Mouse (Mus musculus): ENCODE measurements at regions not wholly inside any gene's neighbourhood (a gene's known extent, or its start where the extent isn't known, plus 50 kb on each side); places are given as distances from the start of the nearest gene placed in this dataset.

DNA sequence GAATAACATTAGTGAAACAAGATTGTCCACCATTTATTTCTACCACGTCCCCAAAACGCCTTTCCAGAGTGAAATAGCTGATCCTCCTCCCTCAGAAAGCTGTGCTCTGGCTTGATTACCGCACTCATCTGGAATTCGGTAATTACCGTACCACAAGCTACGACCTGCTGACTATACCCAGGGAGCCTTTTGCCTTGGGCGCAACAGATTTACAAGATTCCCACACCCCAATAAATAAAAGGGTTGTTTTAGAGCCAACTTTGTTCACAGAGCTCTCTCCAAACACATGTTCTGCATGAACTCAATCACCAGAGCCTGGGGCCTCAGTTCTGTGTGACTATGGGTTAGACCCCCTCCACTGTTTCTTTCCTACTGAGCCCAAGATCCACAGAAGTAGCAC, 171.1 kb upstream of the Nckap5 start:
- no peak for DNase-seq

DNA sequence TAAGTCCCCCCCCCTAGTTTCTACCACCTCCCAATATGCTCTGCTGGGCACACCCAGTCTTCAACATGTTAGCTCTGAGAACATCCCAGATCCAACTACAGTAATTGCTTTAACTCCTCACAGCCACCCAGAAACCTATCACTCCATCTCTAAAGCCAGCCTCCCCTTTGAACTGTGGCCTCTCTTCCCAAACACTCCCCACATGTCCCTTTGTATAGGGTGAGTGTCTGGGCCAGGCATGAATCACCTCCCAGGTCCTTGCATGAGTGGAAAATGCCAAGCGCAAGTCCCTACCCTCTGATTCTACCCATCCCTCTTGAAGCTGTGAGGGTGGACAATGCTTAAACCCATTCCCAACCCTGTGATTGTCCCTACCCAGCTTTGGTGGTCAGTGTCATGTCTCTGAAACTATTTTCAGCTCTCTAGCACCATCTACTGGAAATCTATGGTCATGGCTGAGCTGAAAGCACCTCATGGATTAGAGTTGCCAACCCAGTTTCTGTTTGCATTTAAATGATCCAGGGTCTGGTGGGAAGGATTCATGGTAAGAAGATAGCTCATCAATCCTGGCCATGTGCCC, 162.6 kb upstream of the Nckap5 start:
- peak; percentile 13 for DNase-seq

DNA sequence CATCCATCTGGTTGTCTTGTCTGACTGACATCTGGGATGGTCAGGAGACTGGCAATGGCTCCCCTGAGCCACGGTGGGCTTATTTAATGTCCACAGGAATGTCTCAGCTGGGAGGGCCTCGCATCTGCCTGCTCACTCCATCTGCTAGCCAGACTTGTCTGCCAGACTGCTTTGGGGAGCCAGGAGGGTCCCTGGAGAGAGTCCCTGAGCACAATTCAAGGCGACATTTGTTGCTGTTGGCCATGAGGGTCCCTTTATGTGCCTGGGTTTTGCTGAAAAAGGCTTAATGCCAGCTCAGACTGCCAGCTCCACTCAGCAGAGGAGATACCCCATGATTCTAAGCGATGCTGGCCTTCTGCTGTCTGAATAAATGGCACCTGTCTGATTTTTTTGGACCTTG, 161.8 kb upstream of the Nckap5 start:
- DNase-seq: no peak

DNA sequence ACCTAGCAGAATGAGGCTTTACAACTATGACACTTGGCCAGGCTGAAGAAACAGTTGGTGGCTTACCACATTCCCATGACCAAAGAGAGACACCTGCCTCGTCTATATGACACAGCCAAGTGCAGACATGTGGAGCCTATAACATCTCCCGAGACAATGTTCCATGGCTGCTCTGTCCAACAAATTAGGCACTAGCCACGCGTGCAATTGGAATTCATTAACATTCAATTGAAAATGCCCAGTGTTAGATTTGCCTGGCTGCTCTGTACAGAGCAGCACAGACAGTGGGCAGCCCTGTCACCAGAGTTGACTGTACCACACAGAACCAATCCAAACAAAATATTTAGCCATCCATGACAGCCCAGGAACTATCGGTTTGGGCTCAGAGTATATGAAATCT, 152.2 kb upstream of the Nckap5 start:
- DNase-seq: no peak

DNA sequence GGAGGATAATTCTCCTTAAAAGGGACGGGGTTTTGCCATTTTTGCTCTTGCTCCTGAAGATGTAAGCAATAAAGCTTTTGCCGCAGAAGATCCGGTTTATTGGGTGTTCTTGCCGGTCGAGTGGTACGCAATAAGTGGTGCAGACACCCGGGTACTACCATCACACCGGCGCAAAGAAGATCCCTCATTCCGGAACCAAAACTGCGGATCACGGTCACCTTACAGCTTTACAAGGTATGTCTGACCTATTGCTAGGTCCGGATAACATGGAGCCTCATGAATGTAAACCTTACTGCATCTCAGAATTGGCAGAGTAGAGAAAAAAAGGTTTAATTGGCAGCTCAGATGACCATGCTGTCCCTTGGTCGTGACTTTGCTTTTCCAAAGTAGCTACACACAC, 149.7 kb upstream of the Nckap5 start:
- DNase-seq: no peak

DNA sequence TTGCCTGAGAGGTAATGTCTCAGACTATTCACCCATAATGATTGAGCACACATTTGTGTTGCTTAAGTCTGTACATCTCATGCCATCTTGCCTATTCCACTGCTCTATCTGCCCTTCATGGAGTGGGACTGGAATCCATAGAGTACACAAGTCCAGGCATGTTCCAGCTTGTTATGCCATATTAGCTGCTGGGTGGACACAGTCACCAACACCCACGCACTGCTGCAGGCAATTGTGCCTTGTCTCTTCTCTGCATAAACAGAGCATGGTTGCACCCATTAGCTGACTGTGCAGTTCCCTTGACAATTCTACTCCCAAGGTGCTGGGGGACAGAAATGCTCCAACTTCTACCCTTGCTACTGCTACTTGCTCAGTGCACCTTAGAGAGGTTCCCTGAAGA, 143.3 kb upstream of the Nckap5 start:
- DNase-seq: no peak

DNA sequence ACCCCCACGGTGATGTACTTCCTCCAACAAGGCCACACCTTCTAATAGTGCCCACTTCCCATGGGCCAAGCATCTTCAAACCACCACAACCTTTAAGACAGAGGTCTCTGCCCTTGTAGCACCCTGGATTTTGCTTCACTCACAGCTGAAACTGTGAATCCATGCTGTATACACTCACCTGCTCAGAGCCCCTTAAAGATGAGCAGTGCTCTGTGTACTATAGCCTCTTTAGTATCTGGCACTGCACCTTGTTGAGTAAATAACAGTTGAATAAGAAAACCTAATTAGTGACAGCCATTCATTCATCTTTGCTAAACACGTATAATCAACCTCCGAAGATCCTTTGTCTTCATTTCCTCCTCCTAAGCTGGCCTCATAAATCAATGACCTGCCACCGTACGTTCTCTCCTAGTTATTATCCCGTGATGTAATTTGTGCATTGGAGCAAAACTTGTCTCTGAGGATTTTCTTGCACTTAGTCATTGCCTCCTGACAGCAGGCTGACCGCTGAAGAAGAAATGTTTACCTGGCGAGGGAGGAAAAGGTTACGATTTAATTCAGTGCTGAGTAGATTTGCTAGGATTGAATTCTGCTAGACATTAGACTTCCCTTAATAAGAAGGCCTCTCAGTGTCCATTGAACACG, 141.3 kb upstream of the Nckap5 start:
- no peak for DNase-seq

DNA sequence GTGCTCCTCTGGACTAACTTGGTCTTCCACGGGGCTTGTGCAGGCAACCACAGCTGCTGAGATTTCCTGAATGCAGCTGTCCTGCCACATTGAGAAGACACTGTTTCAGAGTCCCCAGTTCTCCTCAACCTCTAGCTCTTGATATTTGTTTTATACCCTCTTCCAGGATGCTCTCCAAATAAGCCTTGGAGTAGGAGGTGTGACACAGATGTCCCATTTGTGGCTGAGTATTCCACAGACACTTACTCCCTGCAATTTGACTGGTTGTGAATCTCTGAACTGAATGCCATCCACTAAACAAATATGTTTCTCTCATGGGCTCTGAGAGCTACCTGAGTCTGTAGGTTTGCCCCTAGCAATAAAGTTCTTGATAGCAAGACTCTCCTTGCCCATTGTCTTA, 140.5 kb upstream of the Nckap5 start:
- no peak for DNase-seq

DNA sequence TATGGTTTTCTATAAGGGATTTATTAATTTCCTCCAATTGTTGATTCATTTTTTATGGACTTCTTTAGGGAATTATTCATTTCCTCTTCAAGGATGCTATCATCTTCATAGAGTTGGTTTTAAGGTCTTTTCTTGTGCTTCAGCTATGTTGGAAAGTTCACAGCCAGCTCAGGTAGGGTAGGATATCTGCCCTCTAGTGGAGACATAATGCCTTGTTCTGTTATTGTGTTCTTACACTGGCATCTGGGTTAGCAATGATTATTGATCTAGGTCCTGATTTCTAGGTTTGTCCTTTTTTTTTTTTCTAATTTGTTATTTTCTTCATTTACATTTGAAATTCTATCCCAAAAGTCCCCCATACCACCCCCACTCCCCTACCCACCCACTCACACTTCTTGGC, 135.8 kb upstream of the Nckap5 start:
- DNase-seq: no peak

DNA sequence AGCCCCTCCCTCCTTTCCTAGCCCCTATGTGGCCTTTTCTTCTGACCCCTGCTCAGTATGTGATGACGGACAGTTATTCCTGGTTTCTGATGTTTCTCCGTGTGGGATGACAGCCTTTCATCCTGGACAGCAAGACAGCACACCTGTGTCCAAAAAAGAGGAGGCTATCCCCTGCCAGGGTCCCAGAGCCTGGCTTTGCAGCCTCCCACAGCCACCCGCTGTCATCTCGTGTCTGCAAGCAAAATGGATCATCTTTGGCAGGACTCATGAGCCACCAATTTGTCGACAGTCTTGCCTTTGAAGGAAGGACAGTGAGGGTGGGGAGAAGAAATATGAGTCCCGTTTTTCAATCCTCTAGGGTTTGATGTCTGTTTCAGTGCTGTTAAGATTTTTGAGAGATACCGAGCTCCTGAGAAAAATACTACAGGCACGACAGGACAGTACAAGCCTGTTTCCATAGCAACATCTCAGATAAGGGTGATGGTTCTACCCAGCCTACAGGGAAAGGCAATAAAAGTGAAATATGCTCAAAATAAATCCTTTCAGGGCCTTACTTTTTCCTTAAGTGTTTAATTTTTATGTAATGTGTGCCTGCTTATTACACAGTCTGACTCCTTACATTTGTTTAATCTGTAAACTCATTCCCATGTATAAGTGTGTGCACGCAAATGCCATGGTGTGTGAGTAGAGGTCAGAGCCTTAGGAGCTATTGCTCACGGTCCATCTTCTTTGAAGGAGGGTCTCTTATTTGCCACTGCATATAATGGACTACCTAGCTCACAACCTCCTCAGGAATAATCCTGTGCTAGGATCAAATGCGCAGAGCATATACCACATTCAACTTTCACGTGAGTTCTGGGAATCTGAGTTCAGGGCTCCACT, 125.5 kb upstream of the Nckap5 start:
- DNase-seq: no peak

DNA sequence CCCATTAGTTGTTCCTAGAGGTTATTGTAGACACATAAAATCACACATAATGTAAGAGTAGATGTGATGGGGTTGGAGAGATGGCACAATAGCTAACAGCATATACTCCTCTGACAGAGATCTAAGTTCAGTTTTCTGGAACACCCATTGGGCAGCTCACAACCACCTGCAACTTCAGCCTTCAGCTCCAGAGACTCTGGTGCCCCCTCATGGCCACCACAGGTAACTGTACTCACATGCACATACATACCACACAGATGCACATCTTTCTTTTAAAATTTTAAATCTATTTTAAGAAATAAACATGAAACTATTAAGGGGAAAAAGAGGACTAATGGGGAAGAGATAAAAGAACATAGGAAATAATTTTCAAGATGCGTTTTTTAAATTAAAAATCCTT, 117.3 kb upstream of the Nckap5 start:
- DNase-seq: no peak

DNA sequence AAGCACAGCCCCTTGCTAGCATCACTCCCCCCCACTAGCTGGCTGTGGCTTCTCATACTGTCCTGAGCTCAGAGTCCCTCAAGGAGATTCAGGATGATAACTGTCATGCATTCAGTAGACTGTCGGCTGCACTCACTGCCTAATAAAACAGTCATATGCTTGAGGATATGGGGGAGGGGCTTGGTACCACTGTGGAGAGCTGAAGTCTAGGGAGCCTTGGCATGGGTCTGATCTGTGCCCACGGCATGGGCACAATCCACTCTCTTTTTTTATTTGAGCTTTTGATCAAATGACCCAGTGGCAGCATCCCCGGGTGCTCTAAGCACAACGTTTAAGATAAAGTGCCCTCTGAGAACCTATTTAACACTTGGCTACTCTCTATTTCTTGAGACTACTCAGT, 102.1 kb upstream of the Nckap5 start:
- no peak for DNase-seq

DNA sequence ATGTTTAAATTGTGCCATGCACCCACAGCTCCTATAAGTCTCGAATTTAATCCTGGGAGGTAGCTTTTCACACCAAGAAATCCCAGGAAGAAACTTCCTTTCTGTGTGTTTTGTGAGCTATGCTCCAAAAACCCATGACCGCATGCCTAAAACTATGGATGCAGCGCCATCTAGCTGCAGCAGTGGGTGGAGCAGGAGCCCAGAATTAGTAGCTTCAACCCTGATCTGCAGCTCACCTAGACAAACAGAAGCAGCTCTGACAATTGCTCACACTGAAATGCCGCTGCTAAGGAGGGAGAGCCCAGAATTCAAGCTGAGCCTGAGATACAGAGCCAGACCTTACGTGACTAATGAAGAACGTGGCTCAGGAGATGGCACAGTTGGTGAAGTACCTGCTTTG, 101.2 kb upstream of the Nckap5 start:
- peak; percentile 80 for DNase-seq

DNA sequence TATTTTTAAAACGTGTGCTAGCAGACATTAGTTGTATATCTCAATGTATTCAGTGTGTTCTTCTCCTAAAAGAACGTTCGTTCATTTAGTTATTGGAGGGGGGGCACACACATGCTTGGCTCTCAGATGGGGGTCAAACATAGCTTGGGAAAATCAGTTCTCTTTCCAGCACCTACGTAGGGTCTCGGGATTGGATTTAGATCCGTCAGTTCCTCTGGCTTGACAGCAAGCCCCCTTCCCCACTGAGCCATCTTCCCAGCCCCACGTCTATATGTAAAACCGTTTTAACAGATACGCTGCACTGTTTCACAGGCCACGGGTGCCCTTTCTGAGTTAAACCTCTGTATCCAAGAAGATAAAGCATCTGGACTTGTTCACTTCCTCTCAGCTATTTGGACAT, 100.5 kb upstream of the Nckap5 start:
- no peak for DNase-seq

DNA sequence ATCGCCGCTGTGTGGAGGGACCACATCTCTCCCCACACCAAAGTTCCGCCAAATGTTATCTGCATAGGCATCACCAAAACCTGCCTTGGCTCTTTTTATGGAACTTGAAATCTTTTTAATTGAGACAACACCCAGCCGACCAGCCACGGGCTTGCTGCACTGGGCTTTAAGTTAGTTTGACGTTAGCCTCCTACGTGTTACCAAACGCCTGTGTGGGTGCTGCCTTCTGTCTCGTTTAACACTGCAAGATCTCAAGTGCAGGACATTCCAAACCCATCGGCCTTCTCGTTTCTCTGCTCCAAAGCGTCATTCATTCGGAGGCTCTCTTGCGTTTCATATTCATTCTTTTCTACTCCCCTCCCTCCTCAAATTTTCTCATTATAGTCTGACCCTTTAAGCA, 100.0 kb upstream of the Nckap5 start:
- DNase-seq: no peak

DNA sequence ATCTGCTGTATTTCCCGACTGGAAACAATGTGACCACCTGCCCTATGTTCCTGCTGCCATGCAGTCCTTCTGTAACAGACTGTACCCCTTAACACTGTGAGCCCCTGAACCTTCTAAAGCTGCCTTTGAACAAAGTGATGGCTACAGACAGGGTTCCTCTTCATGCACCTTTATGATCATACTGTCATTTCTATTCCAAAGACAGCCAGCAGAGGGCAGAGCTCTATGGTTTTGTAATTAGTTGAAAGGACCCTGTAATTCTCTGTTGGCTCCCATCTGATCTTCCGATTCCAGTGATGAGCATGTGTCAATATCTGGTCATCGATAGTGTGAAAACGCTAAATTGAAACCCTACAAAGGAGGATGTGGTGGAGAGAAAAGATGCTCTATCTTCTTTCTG, 99.1 kb upstream of the Nckap5 start:
- peak; percentile 50 for DNase-seq

DNA sequence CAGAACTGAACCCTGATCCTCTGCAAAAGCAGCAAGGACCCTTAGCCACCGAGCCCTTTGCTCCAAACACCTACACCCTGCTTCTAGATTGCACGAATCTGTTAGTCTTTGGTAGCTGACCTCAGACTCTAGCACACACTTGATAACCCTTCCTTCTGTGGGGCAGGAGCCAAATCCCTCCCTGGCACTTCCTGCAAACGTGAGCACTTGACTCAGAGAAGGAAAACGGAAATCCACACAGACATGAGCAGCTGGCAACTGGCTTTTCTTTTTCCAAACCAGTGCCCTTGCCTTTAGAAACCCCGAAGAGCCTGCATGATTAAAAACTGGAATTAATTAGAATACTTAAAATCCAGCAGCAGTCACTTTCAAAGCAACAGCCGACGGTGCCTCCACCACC, 97.6 kb upstream of the Nckap5 start:
- no peak for DNase-seq

DNA sequence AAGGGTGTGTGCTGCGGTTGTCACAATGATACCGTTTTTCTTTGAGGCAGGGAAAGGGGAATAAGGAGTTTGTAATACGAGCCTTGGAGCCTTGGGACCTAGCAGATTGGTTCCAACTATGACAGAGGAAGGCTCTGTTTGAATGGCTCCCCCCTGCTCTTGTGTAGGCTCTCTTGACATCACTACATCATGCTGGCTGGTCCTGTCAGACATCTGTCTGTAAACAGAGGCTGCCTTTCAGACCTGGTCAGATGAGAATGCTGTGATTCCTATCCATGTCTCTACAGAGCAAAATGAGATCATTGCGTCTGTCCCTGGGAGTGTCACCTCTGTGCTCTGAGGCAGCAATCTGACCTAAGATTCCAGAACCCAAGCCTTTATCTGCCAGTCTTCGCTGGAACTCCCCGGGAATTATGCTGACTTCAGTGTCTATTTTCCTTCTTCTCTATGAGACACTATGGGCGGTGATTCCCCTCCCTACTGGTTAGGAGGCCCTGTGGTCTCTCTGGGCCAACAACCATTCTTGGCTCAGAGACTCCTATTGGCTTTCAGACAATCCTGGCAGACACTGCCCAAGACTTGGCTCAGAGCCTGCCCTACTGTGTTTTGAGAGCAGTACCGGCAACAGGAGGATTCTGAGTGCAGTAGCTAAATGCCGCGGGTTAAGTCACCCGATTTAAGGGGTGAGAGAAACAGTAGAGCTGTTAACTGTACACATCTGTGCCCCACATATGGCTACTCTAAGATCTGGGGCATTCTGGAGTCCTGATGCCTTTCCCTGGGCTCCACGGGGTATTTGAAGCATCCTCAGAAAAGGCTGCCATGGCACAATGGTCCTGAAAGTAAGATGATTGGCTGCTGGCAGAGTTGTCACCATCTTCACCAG, 94.8 kb upstream of the Nckap5 start:
- no peak for DNase-seq

DNA sequence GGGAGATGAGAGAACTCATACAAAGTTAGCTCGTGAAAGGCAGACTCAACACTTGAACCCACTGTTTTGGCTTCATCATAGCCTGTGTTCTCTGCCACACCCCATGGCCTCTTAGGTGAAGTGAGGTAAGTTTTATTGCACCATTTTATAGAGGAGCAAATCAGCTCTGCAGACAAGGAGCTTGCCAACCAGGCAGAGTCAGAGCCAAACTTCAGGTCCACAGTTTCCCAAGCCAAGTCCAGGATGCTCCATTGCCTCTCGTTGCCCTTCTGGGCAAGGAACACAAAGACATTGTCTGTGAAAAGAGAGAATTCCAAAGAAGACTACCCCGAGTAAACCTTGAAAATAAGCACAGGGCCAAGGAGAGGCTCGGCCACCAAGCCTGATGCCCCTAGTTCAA, 93.4 kb upstream of the Nckap5 start:
- DNase-seq: no peak

DNA sequence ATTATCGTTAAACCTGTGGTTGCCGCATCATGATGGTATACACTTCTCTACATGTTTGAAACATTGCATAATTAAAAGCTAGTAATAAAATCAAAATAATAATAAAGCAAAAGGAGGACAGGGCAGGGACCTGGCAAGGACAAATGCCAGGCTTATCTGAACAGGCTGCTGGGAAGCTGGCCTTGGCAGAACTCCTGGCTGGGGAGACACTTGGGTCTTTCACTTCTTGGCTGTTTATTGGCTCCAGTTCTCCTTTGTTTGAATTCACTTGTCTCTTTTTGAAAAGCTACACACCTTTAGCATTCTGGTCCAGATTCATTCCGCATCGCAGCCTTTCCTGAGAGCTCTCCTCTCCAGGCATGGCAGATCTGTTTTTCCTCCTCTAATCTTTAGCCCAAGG, 91.6 kb upstream of the Nckap5 start:
- no peak for DNase-seq

DNA sequence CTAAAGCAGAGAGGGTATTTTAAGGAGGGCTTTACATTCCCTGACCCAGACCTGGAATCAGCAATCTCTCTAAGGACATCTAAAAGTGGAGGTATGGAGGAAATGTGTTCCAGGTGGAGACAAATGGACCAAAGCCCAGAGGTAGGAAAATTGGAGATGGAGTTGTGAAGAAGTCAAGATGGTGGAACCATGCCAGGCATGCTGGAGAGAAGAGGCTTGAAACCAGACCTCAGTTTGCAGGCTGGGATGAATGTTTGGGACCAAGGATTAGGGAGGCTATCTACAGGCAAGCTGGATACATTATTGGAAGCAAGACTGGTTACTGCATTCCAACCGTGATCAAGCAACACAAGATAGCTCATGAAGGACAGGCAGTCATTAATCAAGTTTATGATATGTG, 88.3 kb upstream of the Nckap5 start:
- DNase-seq: no peak

DNA sequence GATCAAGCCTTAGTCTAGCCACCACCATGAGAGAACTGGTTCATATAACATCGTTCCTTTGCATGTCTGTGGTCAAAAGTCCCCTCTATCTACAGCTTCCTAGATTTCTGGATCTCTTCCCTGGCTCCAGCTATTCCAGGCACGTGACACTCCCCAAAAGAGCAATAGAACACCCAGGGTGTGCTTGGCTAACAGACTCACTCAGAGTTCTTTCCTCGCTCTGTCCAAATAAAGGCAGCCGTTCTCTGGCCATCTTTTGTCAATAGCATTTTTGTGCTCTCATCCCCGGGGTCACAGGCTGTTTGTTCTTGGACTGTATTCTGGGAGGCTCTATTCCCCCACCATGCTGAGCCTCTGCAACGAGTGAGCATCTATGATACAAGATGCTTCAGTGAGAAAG, 87.3 kb upstream of the Nckap5 start:
- no peak for DNase-seq

DNA sequence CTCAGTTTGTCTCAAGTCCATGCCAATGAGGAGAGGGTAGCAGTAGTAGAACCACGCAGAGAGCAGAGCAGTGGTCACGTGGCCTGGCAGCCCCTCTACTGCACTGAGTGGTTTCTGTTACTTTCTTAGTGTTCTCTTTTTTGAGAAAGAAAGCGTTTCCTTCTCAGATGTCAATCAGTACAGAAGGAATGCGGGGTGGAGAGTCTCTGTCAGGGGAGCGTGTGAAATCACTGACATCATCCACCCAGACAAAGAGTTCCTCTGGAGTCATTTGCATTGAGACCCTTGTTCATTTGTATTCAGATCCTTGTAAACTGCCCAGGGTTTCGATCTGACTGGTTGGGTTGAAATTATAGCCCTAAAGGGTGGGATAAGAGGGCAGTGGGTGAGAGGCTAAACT, 85.8 kb upstream of the Nckap5 start:
- no peak for DNase-seq
